Mouse (Mus musculus): ENCODE results near the gene Proca1. TPM values are rescaled to one million over a fixed set of nuclear protein-coding genes. Genes with fewer than 3 reads are reported as not detected.

The Proca1 gene
- polyA plus RNA-seq, 1 experiment from 2014 or later, result 1.0 TPM

GRCm38 (mm10) chr11:78166161-78166560, 27.0 kb upstream of the Proca1 start:
- Histone ChIP-seq H3K36me3 (ENCODE audit: control insufficient read depth, insufficient read depth, low read length) (peaks cover 2% of the 10 kb centered on the region; the same call in 1 of the 2 replicates), H3K9me3 (ENCODE audit: control insufficient read depth, low read length) (no peaks in the 10 kb centered on the region), H3K9ac (ENCODE audit: low read length) (peak overlapping the region; percentile 93; the same call in 1 of the 2 replicates), H3K27ac (replicated peaks) (peak overlapping the region; percentile 97), H3K4me1 (replicated peaks; ENCODE audit: control insufficient read depth, insufficient read depth) (peaks cover 8% of the 10 kb centered on the region), H3K27me3 (ENCODE audit: control insufficient read depth, insufficient read depth, low read length) (no peaks in the 10 kb centered on the region), H3K4me2 (replicated peaks; ENCODE audit: low read depth) (peak overlapping the region; percentile 89), H3K4me3 (ENCODE audit: low read depth, low read length) (peak overlapping the region; percentile 88)
- WGBS, result 40% methylated on average over 4 of the region's 4 CpGs
- ATAC-seq (ENCODE audit: low FRiP score, low TSS enrichment), result no peak
- DNase-seq (ENCODE audit: low spot score), result peak; percentile 17
- TF ChIP-seq EP300 (optimal IDR thresholded peaks at IDR 0.05) (no peak), CTCF (IDR thresholded peaks at IDR 0.05; ENCODE audit: low read depth) (no peak)

GRCm38 (mm10) chr11:78166640-78167039, 26.6 kb upstream of the Proca1 start:
- H3K4me2 ChIP-seq (replicated peaks; ENCODE audit: low read depth), result no peak overlapping the region
- H3K4me1 ChIP-seq (replicated peaks; ENCODE audit: control insufficient read depth, insufficient read depth), result peaks cover 8% of the 10 kb centered on the region
- WGBS, result 65% methylated on average over 6 of the region's 6 CpGs
- TF ChIP-seq EP300 (optimal IDR thresholded peaks at IDR 0.05) (no peak), CTCF (IDR thresholded peaks at IDR 0.05; ENCODE audit: low read depth) (no peak)
- no peaks in the 10 kb centered on the region for H3K9me3 ChIP-seq (ENCODE audit: control insufficient read depth, low read length)
- peaks cover 2% of the 10 kb centered on the region; the same call in 1 of the 2 replicates for H3K36me3 ChIP-seq (ENCODE audit: control insufficient read depth, insufficient read depth, low read length)
- ATAC-seq (ENCODE audit: low FRiP score, low TSS enrichment), result no peak
- H3K27ac ChIP-seq (replicated peaks), result peak overlapping the region; percentile 97
- no peaks in the 10 kb centered on the region for H3K27me3 ChIP-seq (ENCODE audit: control insufficient read depth, insufficient read depth, low read length)
- peak; percentile 58 for DNase-seq (ENCODE audit: low spot score)
- no peak overlapping the region for H3K4me3 ChIP-seq (ENCODE audit: low read depth, low read length)
- no peak overlapping the region; the same call in 1 of the 2 replicates for H3K9ac ChIP-seq (ENCODE audit: low read length)

- Histone ChIP-seq H3K27ac (replicated peaks) (peak overlapping the region; percentile 76; the same call in 1 of the 2 replicates), H3K9ac (ENCODE audit: low read length) (no peak overlapping the region), H3K4me3 (ENCODE audit: low read depth, low read length) (no peak overlapping the region), H3K4me2 (replicated peaks; ENCODE audit: low read depth) (no peak overlapping the region), H3K4me1 (replicated peaks; ENCODE audit: control insufficient read depth, insufficient read depth) (peaks cover 4% of the 10 kb centered on the region; the same call in 1 of the 2 replicates), H3K9me3 (ENCODE audit: control insufficient read depth, low read length) (no peaks in the 10 kb centered on the region), H3K36me3 (ENCODE audit: control insufficient read depth, insufficient read depth, low read length) (no peaks in the 10 kb centered on the region), H3K27me3 (ENCODE audit: control insufficient read depth, insufficient read depth, low read length) (no peaks in the 10 kb centered on the region)
- DNase-seq (ENCODE audit: low spot score) (no peak), ATAC-seq (ENCODE audit: low FRiP score, low TSS enrichment) (no peak)
- 92% methylated on average over 14 of the region's 14 CpGs for WGBS
- no peak for TF ChIP-seq CTCF (IDR thresholded peaks at IDR 0.05; ENCODE audit: low read depth)
- no peak for TF ChIP-seq EP300 (optimal IDR thresholded peaks at IDR 0.05)
These were observed 25.8 kb upstream of the Proca1 start for GRCm38 (mm10) chr11:78167257-78167959.

- Histone ChIP-seq H3K36me3 (ENCODE audit: control insufficient read depth, insufficient read depth, low read length) (no peaks in the 10 kb centered on the region), H3K27me3 (ENCODE audit: control insufficient read depth, insufficient read depth, low read length) (no peaks in the 10 kb centered on the region), H3K9ac (ENCODE audit: low read length) (no peak overlapping the region), H3K4me1 (replicated peaks; ENCODE audit: control insufficient read depth, insufficient read depth) (no peaks in the 10 kb centered on the region), H3K4me2 (replicated peaks; ENCODE audit: low read depth) (0 out of 2 replicates have a peak overlapping the region, but pooled peaks have one; percentile 32), H3K4me3 (ENCODE audit: low read depth, low read length) (no peak overlapping the region), H3K9me3 (ENCODE audit: control insufficient read depth, low read length) (no peaks in the 10 kb centered on the region), H3K27ac (replicated peaks) (0 out of 2 replicates have a peak overlapping the region, but pooled peaks have one; percentile 45)
- DNase-seq (ENCODE audit: low spot score) (peak; percentile 72), ATAC-seq (ENCODE audit: low FRiP score, low TSS enrichment) (peak; percentile 15; the same call in 1 of the 2 replicates)
- 47% methylated on average over 19 of the region's 19 CpGs for WGBS
- TF ChIP-seq EP300 (optimal IDR thresholded peaks at IDR 0.05) (no peak), CTCF (IDR thresholded peaks at IDR 0.05; ENCODE audit: low read depth) (no peak)
These were observed 24.4 kb upstream of the Proca1 start for GRCm38 (mm10) chr11:78168541-78169468.

GRCm38 (mm10) chr11:78170306-78170705, 22.9 kb upstream of the Proca1 start:
- TF ChIP-seq CTCF (IDR thresholded peaks at IDR 0.05; ENCODE audit: low read depth) (no peak), EP300 (optimal IDR thresholded peaks at IDR 0.05) (no peak)
- WGBS, result 79% methylated on average over 15 of the region's 15 CpGs
- no peak overlapping the region for H3K9ac ChIP-seq (ENCODE audit: low read length)
- no peaks in the 10 kb centered on the region for H3K4me1 ChIP-seq (replicated peaks; ENCODE audit: control insufficient read depth, insufficient read depth)
- no peaks in the 10 kb centered on the region for H3K27me3 ChIP-seq (ENCODE audit: control insufficient read depth, insufficient read depth, low read length)
- DNase-seq (ENCODE audit: low spot score), result peak; percentile 76
- H3K4me2 ChIP-seq (replicated peaks; ENCODE audit: low read depth), result no peak overlapping the region
- H3K36me3 ChIP-seq (ENCODE audit: control insufficient read depth, insufficient read depth, low read length), result no peaks in the 10 kb centered on the region
- no peaks in the 10 kb centered on the region for H3K9me3 ChIP-seq (ENCODE audit: control insufficient read depth, low read length)
- peak; percentile 43 for ATAC-seq (ENCODE audit: low FRiP score, low TSS enrichment)
- no peak overlapping the region for H3K4me3 ChIP-seq (ENCODE audit: low read depth, low read length)
- no peak overlapping the region for H3K27ac ChIP-seq (replicated peaks)

Measured in stomach, postnatal 0 days (tissue).